Mouse (Mus musculus) forebrain, postnatal 0 days (tissue): Measurements from ENCODE around the gene AA986860. TPM values are rescaled to one million over a fixed set of nuclear protein-coding genes. Genes with fewer than 3 reads are reported as not detected.
A peak's percentile ranks its signal among the peaks of the same experiment; 100 is the strongest.

ENCODE experiments used
- ATAC-seq: fragments of 200-750 bp; cut with Nextera tagmentation; 2 replicates; pipeline ENCODE4 v1.8.0; 2017; ENCODE audit warnings: mild to moderate bottlenecking, moderate library complexity
- DNase-seq: peaks from one replicate; pipeline ENCODE4 v3.0.0-alpha.2; 2015
- H3K27ac ChIP-seq: fragments of 300-500 bp; sonication (generic); 2 replicates; pipeline ENCODE4 v1.5.1; 2014; ENCODE audit warnings: low read depth, mild to moderate bottlenecking, antibody characterized with exemption, low read length, moderate library complexity, mixed read lengths
- H3K27me3 ChIP-seq: fragments of 300-500 bp; sonication (generic); 2 replicates; pipeline ENCODE4 v1.6.1; 2014; ENCODE audit warnings: mild to moderate bottlenecking, low read length, mixed read lengths; ENCODE audit not compliant: insufficient read depth
- H3K36me3 ChIP-seq: fragments of 300-500 bp; sonication (generic); 2 replicates; pipeline ENCODE4 v1.6.1; 2014; ENCODE audit warnings: mild to moderate bottlenecking, moderate library complexity; ENCODE audit not compliant: insufficient read depth
- H3K4me1 ChIP-seq: fragments of 300-500 bp; sonication (generic); 2 replicates; pipeline ENCODE4 v1.6.1; 2014; ENCODE audit warnings: antibody characterized with exemption; ENCODE audit not compliant: insufficient read depth
- H3K4me2 ChIP-seq: fragments of 300-500 bp; sonication (generic); 2 replicates; pipeline ENCODE4 v1.6.1; 2014; ENCODE audit warnings: low read depth, mild to moderate bottlenecking, moderate library complexity
- H3K4me3 ChIP-seq: fragments of 300-500 bp; sonication (generic); 2 replicates; pipeline ENCODE4 v1.5.1; 2014; ENCODE audit warnings: low read depth, low read length, mixed read lengths
- H3K9ac ChIP-seq: fragments of 300-500 bp; sonication (generic); 2 replicates; pipeline ENCODE4 v1.6.1; 2014; ENCODE audit warnings: mild to moderate bottlenecking
- H3K9me3 ChIP-seq: fragments of 300-500 bp; sonication (generic); 2 replicates; pipeline ENCODE4 v1.6.1; 2016; ENCODE audit warnings: low read length
- CTCF ChIP-seq: sonication (generic); IDR thresholded peaks from 2 replicates; pipeline ENCODE4 v1.5.1; 2016; ENCODE audit warnings: antibody characterized with exemption, control low read depth, low read depth
- WGBS: fragments of 180-500 bp; shearing (Covaris S2); extraction: QIAGEN DNeasy Blood & Tissue Kit; methylation state at CpG from one replicate; pipeline ENCODE4 v1.1.7; 2014; 5-methylcytosine and 5-hydroxymethylcytosine counted together
- polyA plus RNA-seq: library from polyadenylated mRNA; unstranded; fragments of >200 nt; fragmentation: Nextera tagmentation; extraction: Ambion mirVana; gene quantifications from 2 replicates; pipeline ENCODE4 v1.2.1, GENCODE M21; 2015
- total RNA-seq: library from RNA; depleted of rRNA; stranded (reverse); fragments of >200 nt; gene quantifications from 2 replicates; pipeline ENCODE4 v1.2.3, GENCODE M21; 2014

The AA986860 gene
- total and polyA plus RNA-seq, 2 experiments from 2014 or later, result 0.33 to 0.48 TPM

GRCm38 (mm10) chr1:130726396-130726795, 5.4 kb upstream of the AA986860 start:
- ATAC-seq (no peak), DNase-seq (no peak)
- H3K27me3 ChIP-seq, result no peaks in the 10 kb centered on the region
- no peak overlapping the region for H3K9ac ChIP-seq
- no peaks in the 10 kb centered on the region for H3K36me3 ChIP-seq
- TF ChIP-seq CTCF, result no peak
- H3K4me3 ChIP-seq, result no peak overlapping the region
- no peak overlapping the region for H3K27ac ChIP-seq
- no peak overlapping the region for H3K4me2 ChIP-seq
- H3K4me1 ChIP-seq, result no peaks in the 10 kb centered on the region
- H3K9me3 ChIP-seq, result no peaks in the 10 kb centered on the region
- 64% methylated on average over 2 of the region's 2 CpGs for WGBS

GRCm38 (mm10) chr1:130728070-130728469, 3.7 kb upstream of the AA986860 start:
- Histone ChIP-seq H3K9me3 (no peaks in the 10 kb centered on the region), H3K4me3 (no peak overlapping the region), H3K36me3 (no peaks in the 10 kb centered on the region), H3K4me1 (no peaks in the 10 kb centered on the region), H3K27me3 (no peaks in the 10 kb centered on the region), H3K9ac (no peak overlapping the region), H3K27ac (no peak overlapping the region), H3K4me2 (no peak overlapping the region)
- WGBS, result 72% methylated on average over 1 of the region's 1 CpGs
- no peak for TF ChIP-seq CTCF
- no peak for DNase-seq
- ATAC-seq, result no peak

GRCm38 (mm10) chr1:130728708-130729107, 3.1 kb upstream of the AA986860 start:
- no peaks in the 10 kb centered on the region for H3K4me1 ChIP-seq
- H3K27me3 ChIP-seq, result no peaks in the 10 kb centered on the region
- H3K27ac ChIP-seq, result no peak overlapping the region
- no peaks in the 10 kb centered on the region for H3K9me3 ChIP-seq
- H3K9ac ChIP-seq, result no peak overlapping the region
- H3K36me3 ChIP-seq, result no peaks in the 10 kb centered on the region
- no peak overlapping the region for H3K4me2 ChIP-seq
- peak; percentile 63; the same call in 1 of the 2 replicates for ATAC-seq
- DNase-seq, result peak; percentile 60
- H3K4me3 ChIP-seq, result no peak overlapping the region
- no peak for TF ChIP-seq CTCF
- 68% methylated on average over 3 of the region's 3 CpGs for WGBS

GRCm38 (mm10) chr1:130729153-130729552, 2.6 kb upstream of the AA986860 start, which contains the start of gene Pfkfb2:
Gene Pfkfb2, minus strand, starts transcription at chr1:130729253.
- Histone ChIP-seq H3K27ac (no peak within 1 kb of the TSS), H3K36me3 (no peaks in the 10 kb centered on the region), H3K9me3 (no peaks in the 10 kb centered on the region), H3K4me2 (no peak within 1 kb of the TSS), H3K4me3 (no peak within 1 kb of the TSS), H3K9ac (no peak within 1 kb of the TSS), H3K27me3 (no peaks in the 10 kb centered on the region), H3K4me1 (no peaks in the 10 kb centered on the region)
- WGBS, result 85% methylated on average over 2 of the region's 2 CpGs
- ATAC-seq (no peak), DNase-seq (no peak)
- no peak for TF ChIP-seq CTCF

- Histone ChIP-seq H3K9ac (no peak overlapping the region), H3K4me2 (no peak overlapping the region), H3K4me1 (no peaks in the 10 kb centered on the region), H3K4me3 (no peak overlapping the region), H3K36me3 (no peaks in the 10 kb centered on the region), H3K27me3 (no peaks in the 10 kb centered on the region), H3K27ac (no peak overlapping the region), H3K9me3 (no peaks in the 10 kb centered on the region)
- no peak for DNase-seq
- no peak for TF ChIP-seq CTCF
- ATAC-seq, result no peak
- WGBS, result 95% methylated on average over 13 of the region's 13 CpGs
Observed at GRCm38 (mm10) chr1:130732706-130733658, 1.2 kb downstream of the AA986860 start.

- no peak overlapping the region for H3K9ac ChIP-seq
- no peaks in the 10 kb centered on the region for H3K9me3 ChIP-seq
- no peak overlapping the region for H3K4me3 ChIP-seq
- no peaks in the 10 kb centered on the region for H3K27me3 ChIP-seq
- no peak overlapping the region for H3K4me2 ChIP-seq
- H3K27ac ChIP-seq, result no peak overlapping the region
- WGBS, result 93% methylated on average over 4 of the region's 4 CpGs
- ATAC-seq (no peak), DNase-seq (no peak)
- no peaks in the 10 kb centered on the region for H3K36me3 ChIP-seq
- TF ChIP-seq CTCF, result no peak
- no peaks in the 10 kb centered on the region for H3K4me1 ChIP-seq
Observed at GRCm38 (mm10) chr1:130733671-130734070, 1.9 kb downstream of the AA986860 start.

- Histone ChIP-seq H3K4me1 (no peaks in the 10 kb centered on the region), H3K4me2 (no peak overlapping the region), H3K36me3 (no peaks in the 10 kb centered on the region), H3K9me3 (no peaks in the 10 kb centered on the region), H3K4me3 (no peak overlapping the region), H3K27me3 (no peaks in the 10 kb centered on the region), H3K27ac (no peak overlapping the region), H3K9ac (no peak overlapping the region)
- no peak for ATAC-seq
- 30% methylated on average over 5 of the region's 5 CpGs for WGBS
- no peak for DNase-seq
- TF ChIP-seq CTCF, result no peak
Observed at GRCm38 (mm10) chr1:130734452-130734851, 2.7 kb downstream of the AA986860 start.
